Mouse (Mus musculus): ENCODE results near the gene Rbm34. TPM values are rescaled to one million over a fixed set of nuclear protein-coding genes. Genes with fewer than 3 reads are reported as not detected.
A peak's percentile ranks its signal among the peaks of the same experiment; 100 is the strongest.

Rbm34 gene
- polyA plus RNA-seq, 1 experiment from 2014 or later: 24.9 TPM

- no peak overlapping the region; the same call in 1 of the 2 replicates for H3K9ac ChIP-seq
- H3K27ac ChIP-seq: no peak overlapping the region
- H3K4me2 ChIP-seq: peak overlapping the region; percentile 55; the same call in 1 of the 2 replicates
- H3K9me3 ChIP-seq: no peaks in the 10 kb centered on the region
- 81% methylated on average over 7 of the region's 7 CpGs for WGBS
- no peaks in the 10 kb centered on the region for H3K27me3 ChIP-seq
- H3K4me3 ChIP-seq: no peak overlapping the region
- no peak for ATAC-seq (ENCODE audit: low FRiP score)
- peaks cover 28% of the 10 kb centered on the region for H3K4me1 ChIP-seq (replicated peaks)
- H3K36me3 ChIP-seq: peaks cover 34% of the 10 kb centered on the region
Observed at GRCm38 (mm10) chr8:126946444-126946843, 24.4 kb downstream of the Rbm34 start.

- Histone ChIP-seq H3K4me1 (replicated peaks) (peaks cover 35% of the 10 kb centered on the region), H3K27me3 (no peaks in the 10 kb centered on the region), H3K9me3 (no peaks in the 10 kb centered on the region), H3K27ac (peak within 1 kb of the TSS; percentile 88), H3K4me2 (peak within 1 kb of the TSS; percentile 98), H3K36me3 (peaks cover 27% of the 10 kb centered on the region), H3K9ac (peak within 1 kb of the TSS; percentile 91), H3K4me3 (peak within 1 kb of the TSS; percentile 86)
- whole genome bisulfite sequencing: under 1% methylated on average over 48 of the region's 48 CpGs
- ATAC-seq (ENCODE audit: low FRiP score): peak; percentile 94
Observed at GRCm38 (mm10) chr8:126945730-126946163, 25.1 kb downstream of the Rbm34 start, which contains the start of gene Tomm20. Gene Tomm20, minus strand, starts transcription at chr8:126945844.

- Histone ChIP-seq H3K27me3 (no peaks in the 10 kb centered on the region), H3K9me3 (no peaks in the 10 kb centered on the region), H3K4me1 (replicated peaks) (peaks cover 35% of the 10 kb centered on the region), H3K36me3 (peaks cover 20% of the 10 kb centered on the region), H3K9ac (peak overlapping the region; percentile 91), H3K4me3 (peak overlapping the region; percentile 86), H3K4me2 (peak overlapping the region; percentile 98), H3K27ac (peak overlapping the region; percentile 88)
- ATAC-seq (ENCODE audit: low FRiP score): peak; percentile 75
- WGBS: under 1% methylated on average over 46 of the region's 46 CpGs
Observed at GRCm38 (mm10) chr8:126944781-126945691, 25.8 kb downstream of the Rbm34 start.

- Histone ChIP-seq H3K36me3 (peaks cover 20% of the 10 kb centered on the region), H3K4me2 (peak overlapping the region; percentile 98), H3K27me3 (no peaks in the 10 kb centered on the region), H3K9me3 (no peaks in the 10 kb centered on the region), H3K4me1 (replicated peaks) (peaks cover 35% of the 10 kb centered on the region), H3K4me3 (peak overlapping the region; percentile 86; the same call in 1 of the 2 replicates), H3K9ac (no peak overlapping the region), H3K27ac (no peak overlapping the region)
- 95% methylated on average over 7 of the region's 7 CpGs for WGBS
- ATAC-seq (ENCODE audit: low FRiP score): no peak
Observed at GRCm38 (mm10) chr8:126943565-126943964, 27.3 kb downstream of the Rbm34 start.

- H3K9ac ChIP-seq: no peak overlapping the region
- peaks cover 65% of the 10 kb centered on the region for H3K36me3 ChIP-seq
- ATAC-seq (ENCODE audit: low FRiP score): no peak
- no peaks in the 10 kb centered on the region for H3K27me3 ChIP-seq
- H3K4me1 ChIP-seq (replicated peaks): peaks cover 13% of the 10 kb centered on the region; the same call in 1 of the 2 replicates
- no peak overlapping the region for H3K4me3 ChIP-seq
- no peaks in the 10 kb centered on the region for H3K9me3 ChIP-seq
- no peak overlapping the region for H3K27ac ChIP-seq
- H3K4me2 ChIP-seq: no peak overlapping the region
- WGBS: 94% methylated on average over 3 of the region's 3 CpGs
Observed at GRCm38 (mm10) chr8:126937337-126937736, 33.5 kb downstream of the Rbm34 start.

GRCm38 (mm10) chr8:126935932-126936331 is 34.9 kb downstream of the Rbm34 start:
- 0 out of 2 replicates have a peak, but pooled peaks cover 2% of the 10 kb centered on the region for H3K4me1 ChIP-seq (replicated peaks)
- H3K9me3 ChIP-seq: no peaks in the 10 kb centered on the region
- no peak for ATAC-seq (ENCODE audit: low FRiP score)
- H3K27ac ChIP-seq: no peak overlapping the region
- H3K27me3 ChIP-seq: no peaks in the 10 kb centered on the region
- H3K36me3 ChIP-seq: peaks cover 77% of the 10 kb centered on the region
- H3K4me2 ChIP-seq: no peak overlapping the region
- no peak overlapping the region for H3K4me3 ChIP-seq
- H3K9ac ChIP-seq: no peak overlapping the region

GRCm38 (mm10) chr8:126935387-126935786 is 35.5 kb downstream of the Rbm34 start:
- no peak overlapping the region for H3K9ac ChIP-seq
- H3K36me3 ChIP-seq: peaks cover 80% of the 10 kb centered on the region
- H3K4me2 ChIP-seq: no peak overlapping the region
- no peaks in the 10 kb centered on the region for H3K27me3 ChIP-seq
- H3K9me3 ChIP-seq: no peaks in the 10 kb centered on the region
- no peak overlapping the region for H3K27ac ChIP-seq
- ATAC-seq (ENCODE audit: low FRiP score): no peak
- H3K4me3 ChIP-seq: no peak overlapping the region
- no peaks in the 10 kb centered on the region for H3K4me1 ChIP-seq (replicated peaks)
- 97% methylated on average over 2 of the region's 2 CpGs for WGBS

GRCm38 (mm10) chr8:126932656-126933055 is 38.2 kb downstream of the Rbm34 start:
- Histone ChIP-seq H3K9ac (no peak overlapping the region), H3K27ac (no peak overlapping the region), H3K4me1 (replicated peaks) (no peaks in the 10 kb centered on the region), H3K4me3 (no peak overlapping the region), H3K27me3 (no peaks in the 10 kb centered on the region), H3K9me3 (no peaks in the 10 kb centered on the region), H3K4me2 (no peak overlapping the region), H3K36me3 (peaks cover 71% of the 10 kb centered on the region)
- WGBS: 71% methylated on average over 1 of the region's 1 CpGs
- no peak for ATAC-seq (ENCODE audit: low FRiP score)

- H3K9me3 ChIP-seq: no peaks in the 10 kb centered on the region
- WGBS: 93% methylated on average over 1 of the region's 1 CpGs
- H3K4me3 ChIP-seq: no peak overlapping the region
- no peaks in the 10 kb centered on the region for H3K4me1 ChIP-seq (replicated peaks)
- H3K4me2 ChIP-seq: no peak overlapping the region
- H3K27ac ChIP-seq: no peak overlapping the region
- no peak for ATAC-seq (ENCODE audit: low FRiP score)
- H3K27me3 ChIP-seq: no peaks in the 10 kb centered on the region
- H3K36me3 ChIP-seq: peaks cover 67% of the 10 kb centered on the region
- H3K9ac ChIP-seq: no peak overlapping the region
Observed at GRCm38 (mm10) chr8:126932249-126932648, 38.6 kb downstream of the Rbm34 start.

- Histone ChIP-seq H3K9ac (no peak overlapping the region), H3K27ac (no peak overlapping the region), H3K4me3 (no peak overlapping the region), H3K4me2 (no peak overlapping the region), H3K4me1 (replicated peaks) (no peaks in the 10 kb centered on the region), H3K9me3 (no peaks in the 10 kb centered on the region), H3K27me3 (no peaks in the 10 kb centered on the region), H3K36me3 (peaks cover 61% of the 10 kb centered on the region)
- no peak for ATAC-seq (ENCODE audit: low FRiP score)
- WGBS: 50% methylated on average over 2 of the region's 2 CpGs
Observed at GRCm38 (mm10) chr8:126931720-126932119, 39.2 kb downstream of the Rbm34 start.

- ATAC-seq (ENCODE audit: low FRiP score): no peak
- Histone ChIP-seq H3K9ac (no peak overlapping the region), H3K36me3 (peaks cover 45% of the 10 kb centered on the region), H3K4me2 (no peak overlapping the region), H3K27me3 (no peaks in the 10 kb centered on the region), H3K4me3 (no peak overlapping the region), H3K9me3 (no peaks in the 10 kb centered on the region), H3K4me1 (replicated peaks) (no peaks in the 10 kb centered on the region), H3K27ac (0 out of 2 replicates have a peak overlapping the region, but pooled peaks have one; percentile 23)
- 87% methylated on average over 3 of the region's 3 CpGs for WGBS
Observed at GRCm38 (mm10) chr8:126929607-126930161, 41.2 kb downstream of the Rbm34 start.

- H3K9me3 ChIP-seq: no peaks in the 10 kb centered on the region
- H3K27me3 ChIP-seq: no peaks in the 10 kb centered on the region
- H3K4me1 ChIP-seq (replicated peaks): no peaks in the 10 kb centered on the region
- 0 out of 2 replicates have a peak, but pooled peaks have one; percentile 32 for ATAC-seq (ENCODE audit: low FRiP score)
- no peak overlapping the region for H3K9ac ChIP-seq
- H3K4me3 ChIP-seq: no peak overlapping the region
- H3K27ac ChIP-seq: no peak overlapping the region
- 91% methylated on average over 10 of the region's 10 CpGs for WGBS
- H3K4me2 ChIP-seq: no peak overlapping the region
- H3K36me3 ChIP-seq: peaks cover 40% of the 10 kb centered on the region
Observed at GRCm38 (mm10) chr8:126928755-126929505, 41.9 kb downstream of the Rbm34 start.

All from hindbrain, embryonic 13.5 days (tissue).